Mouse (Mus musculus) kidney, postnatal 0 days (tissue): Measurements from ENCODE around the gene Lrrc8a. TPM values are rescaled to one million over a fixed set of nuclear protein-coding genes. Genes with fewer than 3 reads are reported as not detected.

Experiments
- ATAC-seq: fragments of 200-750 bp; cut with Nextera tagmentation; replicated peaks from 2 replicates; pipeline ENCODE4 v1.8.0; 2017; ENCODE audit warnings: low read depth, moderate number of reproducible peaks, moderate TSS enrichment, moderate library complexity; ENCODE audit not compliant: low FRiP score
- DNase-seq: peaks from one replicate; pipeline ENCODE4 v3.0.0-alpha.2; 2016; ENCODE audit warnings: low spot score
- H3K27ac ChIP-seq: fragments of 300-500 bp; sonication (generic); 2 replicates; pipeline ENCODE4 v1.5.1; 2014; ENCODE audit warnings: mild to moderate bottlenecking
- H3K27me3 ChIP-seq: fragments of 300-500 bp; sonication (generic); 2 replicates; pipeline ENCODE4 v1.6.1; 2014; ENCODE audit warnings: low read length, mixed read lengths; ENCODE audit not compliant: insufficient read depth
- H3K36me3 ChIP-seq: fragments of 300-500 bp; sonication (generic); 2 replicates; pipeline ENCODE4 v1.6.1; 2014; ENCODE audit warnings: low read length, mixed read lengths; ENCODE audit not compliant: insufficient read depth
- H3K4me1 ChIP-seq: fragments of 300-500 bp; sonication (generic); replicated peaks from 2 replicates; pipeline ENCODE4 v1.6.1; 2014; ENCODE audit warnings: antibody characterized with exemption, low read length, mixed read lengths; ENCODE audit not compliant: insufficient read depth
- H3K4me2 ChIP-seq: fragments of 300-500 bp; sonication (generic); 2 replicates; pipeline ENCODE4 v1.6.1; 2014; ENCODE audit warnings: mild to moderate bottlenecking, low read length, moderate library complexity, mixed read lengths
- H3K4me3 ChIP-seq: fragments of 300-500 bp; sonication (generic); replicated peaks from 2 replicates; pipeline ENCODE4 v1.5.1; 2014; ENCODE audit warnings: low read depth, low read length
- H3K9ac ChIP-seq: fragments of 300-500 bp; sonication (generic); 2 replicates; pipeline ENCODE4 v1.6.1; 2014; ENCODE audit warnings: low read depth, low read length
- H3K9me3 ChIP-seq: fragments of 300-500 bp; sonication (generic); replicated peaks from 2 replicates; pipeline ENCODE4 v1.6.1; 2016; ENCODE audit warnings: low read length, inconsistent platforms, mixed read lengths
- CTCF ChIP-seq: IDR thresholded peaks from 2 replicates; pipeline ENCODE4 v1.5.1; 2016; ENCODE audit warnings: antibody characterized with exemption, low read depth, mild to moderate bottlenecking, moderate library complexity
- WGBS: fragments of 180-500 bp; shearing (Covaris S2); extraction: QIAGEN DNeasy Blood & Tissue Kit; methylation state at CpG from one replicate; pipeline ENCODE4 v1.1.7; 2014; 5-methylcytosine and 5-hydroxymethylcytosine counted together
- polyA plus RNA-seq: library from polyadenylated mRNA; unstranded; fragments of >200 nt; fragmentation: Nextera tagmentation; extraction: Ambion mirVana; gene quantifications from 2 replicates; pipeline ENCODE4 v1.2.1, GENCODE M21; 2015

Lrrc8a gene
- polyA plus RNA-seq, 1 experiment from 2014 or later, result 50.2 TPM

DNA sequence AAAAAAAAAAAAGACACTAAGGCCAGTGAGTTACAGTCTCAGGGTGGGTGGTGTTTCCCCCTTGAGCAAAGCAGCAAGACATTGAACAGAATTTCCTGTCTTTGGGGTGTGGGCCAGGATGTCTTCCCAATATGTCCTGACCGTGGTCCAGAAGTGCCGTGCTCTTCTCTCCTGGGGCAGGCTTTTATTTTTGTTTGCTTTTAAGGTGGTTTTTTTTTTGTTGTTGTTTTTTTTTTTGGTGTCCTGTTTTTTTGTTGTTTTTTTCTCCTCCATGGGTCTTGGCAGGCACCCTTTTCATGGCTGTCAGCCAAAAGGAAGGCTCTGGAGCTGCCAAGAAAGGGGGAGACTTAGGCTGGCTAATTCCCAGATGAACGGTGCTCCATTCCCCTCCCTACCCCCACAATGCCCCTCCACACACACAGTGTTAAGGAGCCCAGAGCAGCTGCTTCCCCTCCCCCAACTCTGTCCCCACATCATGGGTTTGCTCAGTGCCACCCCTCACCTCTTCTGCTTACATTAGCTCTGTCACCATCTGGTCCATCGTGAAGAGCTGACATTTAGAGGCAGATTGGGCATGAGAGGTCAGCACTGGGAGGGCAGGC is 25.4 kb downstream of the Lrrc8a start:
- no peaks in the 10 kb centered on the region for H3K27me3 ChIP-seq
- TF ChIP-seq CTCF, result no peak
- no peak overlapping the region for H3K4me2 ChIP-seq
- H3K9me3 ChIP-seq, result no peaks in the 10 kb centered on the region
- no peak for ATAC-seq
- 42% methylated on average over 4 of the region's 4 CpGs for WGBS
- H3K36me3 ChIP-seq, result peaks cover 30% of the 10 kb centered on the region; the same call in 1 of the 2 replicates
- H3K4me3 ChIP-seq, result no peak overlapping the region
- no peak overlapping the region for H3K27ac ChIP-seq
- peaks cover 30% of the 10 kb centered on the region for H3K4me1 ChIP-seq
- no peak for DNase-seq
- no peak overlapping the region for H3K9ac ChIP-seq

DNA sequence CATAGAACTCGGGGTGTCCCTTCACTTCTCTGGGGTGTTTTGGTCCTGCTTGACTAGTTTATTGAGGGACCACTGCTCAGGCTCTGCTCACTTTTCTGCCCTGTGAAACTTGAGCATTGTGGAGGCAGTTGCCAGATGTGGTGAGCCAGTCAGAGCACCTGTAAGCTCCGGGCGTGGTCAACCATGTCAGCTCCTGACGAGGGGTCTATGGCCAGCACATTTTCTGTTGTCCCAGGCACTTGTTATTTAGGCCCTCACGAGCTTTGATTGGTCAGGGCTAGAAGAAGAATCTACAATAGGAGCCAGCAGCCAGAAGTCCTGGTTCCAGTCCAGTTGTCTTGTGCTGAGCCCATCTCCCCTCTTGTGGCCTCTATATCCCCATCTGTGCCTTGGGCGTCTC is 26.3 kb downstream of the Lrrc8a start:
- Histone ChIP-seq H3K27me3 (no peaks in the 10 kb centered on the region), H3K4me1 (peaks cover 30% of the 10 kb centered on the region), H3K9me3 (no peaks in the 10 kb centered on the region), H3K36me3 (peaks cover 30% of the 10 kb centered on the region; the same call in 1 of the 2 replicates), H3K27ac (no peak overlapping the region), H3K4me3 (no peak overlapping the region), H3K4me2 (no peak overlapping the region), H3K9ac (no peak overlapping the region)
- DNase-seq (no peak), ATAC-seq (no peak)
- 80% methylated on average over 6 of the region's 6 CpGs for WGBS
- TF ChIP-seq CTCF, result no peak

DNA sequence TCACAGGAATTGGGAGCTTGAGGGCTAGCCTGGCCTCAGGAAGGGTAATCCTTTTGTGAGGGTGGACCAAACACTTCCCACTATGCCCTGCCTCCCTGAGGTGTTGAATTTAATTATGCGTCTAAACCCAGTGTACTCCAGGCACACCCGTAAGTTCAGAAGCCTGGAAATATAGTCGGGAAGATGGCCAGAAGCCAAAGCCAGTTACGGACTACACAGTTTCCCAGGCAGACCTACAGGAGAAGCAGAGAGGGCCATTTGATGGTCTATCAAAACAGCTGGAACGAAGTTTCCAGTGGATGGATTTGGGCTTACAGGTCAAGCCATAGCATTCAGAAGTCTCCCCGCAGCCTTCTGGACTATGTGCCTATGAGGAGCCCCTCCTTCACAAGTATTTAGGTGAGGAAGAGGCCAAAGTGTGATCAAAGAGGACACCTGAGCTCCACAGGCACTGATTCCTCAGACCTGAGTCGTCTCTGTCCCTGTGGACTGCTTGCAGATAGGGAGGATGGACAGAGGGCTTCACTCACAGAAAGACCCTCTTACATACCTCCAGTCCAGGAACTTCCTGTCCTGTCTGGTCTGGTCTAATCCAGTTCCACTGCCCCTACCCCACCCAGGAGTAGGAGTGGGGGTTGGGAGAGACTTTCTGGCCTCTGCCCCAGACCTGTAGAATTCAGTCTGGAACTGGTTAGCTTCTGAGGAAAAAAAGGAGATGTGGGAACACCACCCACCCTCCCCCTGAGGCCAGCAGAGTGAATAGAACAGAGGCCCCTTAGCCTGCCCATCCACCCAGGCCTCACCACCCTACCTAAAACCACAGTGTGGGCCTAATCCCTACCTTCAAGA is 27.4 kb downstream of the Lrrc8a start:
- ATAC-seq (no peak), DNase-seq (peak; percentile 15)
- Histone ChIP-seq H3K36me3 (peaks cover 29% of the 10 kb centered on the region; the same call in 1 of the 2 replicates), H3K4me3 (no peak overlapping the region), H3K27me3 (no peaks in the 10 kb centered on the region), H3K27ac (peak overlapping the region; percentile 94), H3K9me3 (no peaks in the 10 kb centered on the region), H3K4me2 (no peak overlapping the region), H3K9ac (peak overlapping the region; percentile 31; the same call in 1 of the 2 replicates), H3K4me1 (peaks cover 26% of the 10 kb centered on the region)
- WGBS, result 46% methylated on average over 7 of the region's 7 CpGs
- TF ChIP-seq CTCF, result no peak

DNA sequence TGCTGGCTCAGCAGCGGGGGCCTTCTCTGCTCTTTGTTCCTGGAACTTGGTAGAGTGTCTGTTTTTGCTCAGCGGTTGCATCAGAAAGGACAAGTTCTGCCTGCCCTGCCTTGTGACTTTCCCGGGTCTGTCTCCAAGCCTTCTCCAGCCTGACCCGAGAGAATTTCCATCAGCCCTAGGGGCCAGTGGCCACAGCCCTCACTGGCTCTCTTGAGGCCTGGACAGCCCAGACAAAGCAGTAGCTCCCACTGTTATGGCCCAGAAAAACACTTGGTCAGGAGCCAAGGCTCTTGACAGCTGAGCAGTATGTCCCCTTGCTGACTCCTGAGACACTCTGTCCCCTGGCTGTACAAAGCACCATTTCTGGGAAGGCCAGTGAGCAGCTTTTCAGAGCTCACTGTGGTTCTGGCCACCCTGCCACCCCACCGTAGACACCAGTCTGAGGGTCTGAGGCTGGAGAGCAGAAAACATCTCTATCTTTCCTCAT is 28.3 kb downstream of the Lrrc8a start, which contains the start of gene Phyhd1:
Gene Phyhd1, plus strand, starts transcription at position 437 of the 487 bp plus-strand sequence.
- DNase-seq (peak; percentile 81), ATAC-seq (peak; percentile 53)
- Histone ChIP-seq H3K4me3 (no peak within 1 kb of the TSS), H3K9me3 (no peaks in the 10 kb centered on the region), H3K4me1 (peaks cover 26% of the 10 kb centered on the region), H3K4me2 (peak within 1 kb of the TSS; percentile 45), H3K27me3 (no peaks in the 10 kb centered on the region), H3K27ac (peak within 1 kb of the TSS; percentile 94), H3K36me3 (peaks cover 21% of the 10 kb centered on the region; the same call in 1 of the 2 replicates), H3K9ac (peak within 1 kb of the TSS; percentile 49)
- 41% methylated on average over 5 of the region's 5 CpGs for WGBS
- no peak; the same call in 1 of the 2 replicates for TF ChIP-seq CTCF

DNA sequence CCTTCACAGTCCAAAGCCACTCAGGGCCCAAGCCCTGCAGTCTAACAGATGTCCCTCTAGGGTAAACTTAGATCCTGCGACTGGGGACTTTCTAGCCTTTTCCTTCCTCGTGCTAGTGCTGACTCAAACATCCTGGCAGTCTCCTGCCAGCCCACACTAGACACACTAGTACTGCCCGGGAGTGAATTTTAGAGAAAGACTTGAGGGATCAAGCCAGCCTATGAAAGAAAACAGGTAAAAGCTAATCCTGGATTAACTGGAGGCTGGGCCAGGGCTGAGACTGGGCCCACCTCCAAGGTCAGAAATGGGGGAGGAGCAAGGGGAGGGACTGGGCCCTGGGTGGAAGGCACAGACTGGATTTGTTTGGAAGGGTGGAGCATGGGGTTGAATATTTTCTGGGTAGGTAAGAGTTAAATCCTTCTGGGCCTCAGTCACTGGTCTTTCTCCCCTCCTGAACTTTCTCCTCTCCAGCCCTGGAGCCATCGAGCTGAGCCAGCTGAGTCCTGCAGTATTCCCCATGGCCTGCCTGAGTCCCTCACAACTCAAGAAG is 29.0 kb downstream of the Lrrc8a start:
- Histone ChIP-seq H3K9me3 (no peaks in the 10 kb centered on the region), H3K27ac (peak overlapping the region; percentile 94), H3K4me3 (no peak overlapping the region), H3K9ac (peak overlapping the region; percentile 49; the same call in 1 of the 2 replicates), H3K4me2 (peak overlapping the region; percentile 45), H3K27me3 (no peaks in the 10 kb centered on the region), H3K36me3 (peaks cover 20% of the 10 kb centered on the region; the same call in 1 of the 2 replicates), H3K4me1 (peaks cover 26% of the 10 kb centered on the region)
- TF ChIP-seq CTCF, result no peak
- DNase-seq, result peak; percentile 90
- peak; percentile 81 for ATAC-seq
- 19% methylated on average over 4 of the region's 4 CpGs for WGBS

DNA sequence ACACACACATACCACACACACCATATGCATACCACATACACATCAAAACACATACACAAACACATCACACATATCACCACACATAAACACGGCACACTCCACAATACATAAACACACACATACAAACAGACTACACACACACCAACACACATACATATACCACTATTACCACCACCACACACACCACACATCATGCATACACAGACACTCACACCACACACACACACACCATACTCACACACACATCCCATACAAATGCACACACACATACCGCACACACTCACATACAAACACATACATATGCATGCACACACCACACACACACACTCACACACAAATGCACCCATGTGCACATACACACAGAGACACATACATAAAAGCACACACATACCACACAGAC is 30.0 kb downstream of the Lrrc8a start:
- DNase-seq (no peak), ATAC-seq (no peak)
- H3K36me3 ChIP-seq, result peaks cover 18% of the 10 kb centered on the region; the same call in 1 of the 2 replicates
- H3K4me2 ChIP-seq, result no peak overlapping the region
- TF ChIP-seq CTCF, result no peak
- peaks cover 26% of the 10 kb centered on the region for H3K4me1 ChIP-seq
- H3K4me3 ChIP-seq, result no peak overlapping the region
- H3K27ac ChIP-seq, result no peak overlapping the region
- no peak overlapping the region for H3K9ac ChIP-seq
- no peaks in the 10 kb centered on the region for H3K27me3 ChIP-seq
- 93% methylated on average over 2 of the region's 2 CpGs for WGBS
- no peaks in the 10 kb centered on the region for H3K9me3 ChIP-seq
